Mouse (Mus musculus) Patski (cell line): ENCODE results near the gene Pphln1. TPM values are rescaled to one million over a fixed set of nuclear protein-coding genes. Genes with fewer than 3 reads are reported as not detected.

ENCODE experiments used
- ATAC-seq: fragments of 100-300 bp; one replicate; pipeline ENCODE4 v1.8.0; 2021
- CTCF ChIA-PET: fragments of 350-600 bp; sonication (Branson Sonifier 250); formaldehyde crosslinking; loops from one replicate; lab custom pipeline; 2022; ENCODE audit warnings: inconsistent platforms; lab: Charles Lee
- POLR2A ChIA-PET: fragments of 350-600 bp; sonication (Branson Sonifier 250); formaldehyde crosslinking; loops from one replicate; lab custom pipeline; 2022; ENCODE audit warnings: antibody characterized with exemption, inconsistent platforms; lab: Charles Lee
- DNase-seq: peaks from one replicate; pipeline ENCODE4 v3.0.0-alpha.2; 2011; ENCODE audit warnings: low read depth, low spot score
- H3K27me3 ChIP-seq: fragments of 371-371 bp; one replicate; pipeline ENCODE4 v1.5.1; 2021
- CTCF ChIP-seq: fragments of 100-300 bp; IDR thresholded peaks from one replicate; pipeline ENCODE4 v1.5.1; 2021
- in situ Hi-C: fragments of 300-500 bp; cut with MboI; formaldehyde crosslinking; loops from 3 replicates; pipeline ENCODE4 v1.11.1; 2018; ENCODE audit warnings: low pct_unique_long_range_greater_than_20kb, mixed read lengths
- polyA plus RNA-seq: library from polyadenylated mRNA; unstranded; gene quantifications from one replicate; pipeline ENCODE4 v1.2.3, GENCODE M21; 2021

The Pphln1 gene
- polyA plus RNA-seq, 1 experiment from 2014 or later: 36.9 TPM

DNA sequence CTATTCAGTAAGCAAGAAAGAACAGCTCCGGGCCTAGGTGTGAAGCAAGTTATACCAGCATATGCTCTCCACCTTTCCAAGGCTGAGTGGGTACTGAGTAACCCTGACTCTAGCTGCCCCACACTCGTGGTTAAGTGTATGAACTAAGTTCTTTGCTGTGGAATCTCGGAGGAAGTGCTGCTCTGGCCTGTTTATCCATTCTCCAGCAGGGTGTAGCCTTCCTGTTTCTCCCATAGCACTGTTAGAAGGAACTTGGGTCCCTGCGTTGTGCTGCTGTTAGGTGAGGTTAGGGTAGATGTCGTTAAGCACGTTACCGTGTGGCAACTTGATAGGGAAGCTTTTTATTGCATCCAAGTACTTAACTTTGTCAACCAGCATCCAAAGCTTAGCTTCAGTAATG is 96.5 kb downstream of the Pphln1 start:
- H3K27me3 ChIP-seq: no peaks in the 10 kb centered on the region
- ATAC-seq (no peak), DNase-seq (no peak)
- ChIA-PET CTCF (interaction anchor here (0.8 to 1.3 kb wide), 2 partner anchors 8 to 81 kb away, joined by 3 to 4 read pairs; no protein-coding TSS in a partner anchor), POLR2A (no interaction called here)
- no peak for TF ChIP-seq CTCF
- in situ Hi-C loops: no loop called here

DNA sequence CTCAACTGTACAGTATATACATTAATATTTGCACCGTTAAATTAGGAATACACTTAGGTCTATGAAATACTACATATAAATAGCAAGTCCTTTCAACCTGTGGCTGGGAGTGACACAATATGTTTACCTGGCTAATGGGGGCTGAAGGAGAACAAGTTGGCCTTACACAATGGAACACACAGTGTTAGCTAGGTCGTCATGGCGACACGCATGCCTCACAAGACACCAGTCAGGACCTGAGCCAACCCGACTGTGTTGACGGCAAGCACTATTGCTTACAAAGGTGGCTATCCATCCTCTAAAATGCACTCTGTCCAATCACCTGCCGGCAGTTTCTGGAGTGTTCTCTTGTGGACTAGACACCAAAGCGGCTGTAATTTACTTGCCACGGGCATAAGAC is 101.7 kb downstream of the Pphln1 start:
- no peak for TF ChIP-seq CTCF
- DNase-seq (no peak), ATAC-seq (no peak)
- in situ Hi-C loops: no loop called here
- ChIA-PET POLR2A (no interaction called here), CTCF (interaction anchor here (1.0 kb wide), 1 partner anchor 8 kb away, joined by 3 read pairs; no protein-coding TSS in a partner anchor)
- H3K27me3 ChIP-seq: no peaks in the 10 kb centered on the region

DNA sequence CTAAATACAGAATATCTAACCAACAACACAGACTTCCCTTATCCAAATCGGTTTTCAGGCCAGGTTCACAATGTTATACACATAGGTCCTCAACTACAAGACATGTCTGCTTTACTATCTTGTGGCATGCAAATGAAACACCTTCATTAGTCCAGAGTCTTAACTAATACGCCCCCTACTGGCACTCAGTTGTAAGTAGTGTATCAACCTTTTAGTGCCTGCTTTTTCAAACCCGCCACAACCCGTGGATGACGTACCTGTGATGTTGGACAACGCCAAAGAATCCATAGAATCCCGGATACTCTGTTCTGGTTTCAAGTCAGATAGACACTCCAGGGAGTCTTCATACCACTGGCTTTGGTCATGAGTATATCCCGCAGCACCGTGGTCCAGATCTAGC is 104.6 kb downstream of the Pphln1 start:
- no peak for TF ChIP-seq CTCF
- POLR2A ChIA-PET: no interaction called here

DNA sequence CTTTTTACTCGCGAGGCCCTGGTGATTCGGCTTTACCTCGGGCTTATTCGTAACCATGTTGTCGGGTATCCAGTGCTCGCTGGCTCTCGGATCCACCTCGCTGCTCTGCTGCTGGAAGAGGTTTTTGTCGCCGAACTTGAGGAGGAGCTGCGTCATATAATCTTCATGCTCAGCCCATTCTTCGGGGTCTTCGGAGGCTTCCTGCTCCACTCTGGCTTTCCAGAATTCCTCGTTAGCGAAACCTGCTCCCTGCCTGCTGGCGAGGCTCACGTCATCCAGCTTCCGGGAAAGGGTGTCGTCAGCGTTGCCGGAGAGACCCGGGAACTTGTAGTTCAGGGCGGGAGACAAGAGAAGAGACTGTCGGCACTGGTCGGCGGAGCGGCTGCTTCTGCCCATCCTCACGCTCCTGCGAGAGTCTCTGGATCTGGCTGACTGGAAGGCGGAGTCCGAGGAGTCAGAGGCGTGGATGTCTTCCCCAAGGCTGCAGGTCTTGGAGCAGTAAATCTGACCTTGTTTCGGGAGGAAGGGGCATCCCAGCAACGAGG is 105.1 kb downstream of the Pphln1 start:
- ChIA-PET CTCF (no interaction called here), POLR2A (no interaction called here)
- no peak for DNase-seq
- ATAC-seq: no peak
- in situ Hi-C loops: no loop called here
- no peak for TF ChIP-seq CTCF
- no peaks in the 10 kb centered on the region for H3K27me3 ChIP-seq

More for the DNA sequence above, 104.6 kb downstream of the Pphln1 start:
- no peak for DNase-seq
- no peaks in the 10 kb centered on the region for H3K27me3 ChIP-seq
- CTCF ChIA-PET: interaction anchor here (0.7 kb wide), 1 partner anchor 10 kb away, joined by 3 read pairs; no protein-coding TSS in a partner anchor
- ATAC-seq: no peak
- in situ Hi-C loops: no loop called here

DNA sequence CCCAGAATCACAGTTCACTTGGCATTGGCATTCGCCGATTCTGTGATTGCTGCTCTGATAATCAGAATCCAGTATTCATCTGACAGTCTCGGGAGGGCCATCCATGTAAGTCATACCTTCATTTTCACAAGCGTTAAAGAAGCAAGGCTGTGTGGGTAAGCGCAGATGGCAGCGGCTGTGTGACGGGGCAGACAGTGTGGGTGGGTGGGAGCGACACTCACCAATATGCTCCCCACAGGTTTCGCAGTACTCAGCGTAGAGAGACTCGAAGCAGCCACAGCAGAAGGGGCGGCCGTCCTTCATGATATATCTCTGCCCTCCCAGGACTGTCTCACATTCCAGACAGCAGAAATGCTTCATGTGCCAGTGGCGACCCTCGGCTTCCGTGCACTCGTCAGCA is 106.7 kb downstream of the Pphln1 start:
- DNase-seq (no peak), ATAC-seq (no peak)
- ChIA-PET POLR2A (no interaction called here), CTCF (no interaction called here)
- H3K27me3 ChIP-seq: no peaks in the 10 kb centered on the region
- TF ChIP-seq CTCF: no peak
- in situ Hi-C loops: no loop called here

DNA sequence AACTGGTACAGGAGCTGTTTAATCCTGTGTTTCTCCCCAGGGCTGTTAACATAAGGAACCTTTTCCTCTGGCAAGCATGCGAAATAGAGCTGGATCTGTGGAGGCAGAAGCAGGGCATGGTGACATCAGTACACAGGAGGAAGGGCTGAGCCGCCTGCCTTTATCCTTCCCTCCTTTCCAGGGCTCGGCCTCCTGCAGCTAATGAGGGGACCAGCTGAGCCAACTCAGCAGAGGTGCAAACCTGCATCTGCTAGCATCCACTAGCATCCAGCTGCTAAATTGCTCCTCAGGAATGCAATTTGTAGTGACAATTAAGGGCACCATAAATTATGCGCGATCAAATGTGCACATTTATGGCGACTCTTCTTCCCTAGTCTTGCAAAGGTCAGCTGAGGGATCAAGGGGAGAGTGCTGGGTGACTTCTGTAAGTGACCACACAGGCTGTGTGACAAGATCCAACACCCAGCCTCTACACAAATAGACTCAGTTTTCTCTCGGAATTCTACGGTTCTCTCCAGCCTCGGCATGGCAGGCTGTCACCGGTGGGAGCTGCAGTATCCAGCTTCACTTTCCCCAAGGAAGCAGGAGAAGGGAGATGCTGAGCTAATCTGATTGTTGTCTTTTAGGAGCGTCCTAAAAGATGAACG is 112.7 kb downstream of the Pphln1 start:
- TF ChIP-seq CTCF: no peak
- no peak for DNase-seq
- no peak for ATAC-seq
- ChIA-PET CTCF (interaction anchor here (1.1 kb wide), 1 partner anchor 50 kb away, joined by 3 read pairs; no protein-coding TSS in a partner anchor), POLR2A (interaction anchor here (0.6 to 1.0 kb wide), 2 partner anchors 31 to 140 kb away, joined by 3 read pairs; no protein-coding TSS in a partner anchor)
- in situ Hi-C loops: loop anchor here (10.0 kb wide), 2 partner anchors 204 to 704 kb away; no protein-coding TSS in a partner anchor
- no peaks in the 10 kb centered on the region for H3K27me3 ChIP-seq

DNA sequence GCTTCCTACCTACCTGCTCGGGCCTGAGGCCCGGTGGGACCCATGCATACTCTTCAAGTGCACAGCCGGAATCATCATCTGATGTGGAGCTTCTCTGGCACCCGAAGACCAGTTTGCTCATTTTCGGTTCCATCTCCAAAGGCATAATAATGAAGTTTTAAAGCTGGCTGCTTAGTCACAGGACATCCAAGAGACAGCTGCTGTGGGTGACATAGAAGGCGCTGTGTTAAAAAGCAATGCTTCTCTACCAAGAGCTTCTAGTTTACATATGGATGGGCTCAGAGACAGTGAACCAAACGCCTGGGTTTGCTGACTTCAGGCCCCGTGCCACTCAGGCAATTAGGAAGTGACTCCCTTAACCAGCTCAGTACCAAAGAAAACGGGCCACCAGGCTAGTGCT is 114.3 kb downstream of the Pphln1 start:
- no peak for DNase-seq
- H3K27me3 ChIP-seq: no peaks in the 10 kb centered on the region
- in situ Hi-C loops: loop anchor here (10.0 kb wide), 2 partner anchors 202 to 702 kb away; no protein-coding TSS in a partner anchor
- TF ChIP-seq CTCF: no peak
- no peak for ATAC-seq
- ChIA-PET CTCF (no interaction called here), POLR2A (no interaction called here)

DNA sequence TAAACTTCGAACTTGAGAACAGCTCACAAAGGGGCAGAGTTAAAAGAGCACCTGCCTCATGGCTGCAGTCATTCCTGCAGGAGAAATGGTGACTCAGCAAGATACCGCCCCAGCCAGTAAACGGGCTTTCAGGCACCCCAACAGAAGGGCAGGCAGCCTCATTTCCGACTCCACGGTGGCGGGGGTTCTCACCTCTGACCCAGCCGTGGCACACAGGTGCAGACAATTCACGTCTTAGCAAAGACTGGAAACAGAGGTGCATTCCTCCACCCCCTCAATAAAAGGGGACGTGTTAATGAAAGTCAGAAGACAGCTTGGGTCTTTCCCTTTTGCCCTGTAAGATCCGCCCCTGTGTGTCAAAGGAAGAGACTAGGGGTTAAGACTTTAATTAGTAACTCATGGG is 115.8 kb downstream of the Pphln1 start:
- TF ChIP-seq CTCF: no peak
- H3K27me3 ChIP-seq: no peaks in the 10 kb centered on the region
- in situ Hi-C loops: loop anchor here (10.0 kb wide), 2 partner anchors 201 to 701 kb away; no protein-coding TSS in a partner anchor
- peak; percentile 61 for ATAC-seq
- DNase-seq: no peak
- ChIA-PET POLR2A (no interaction called here), CTCF (no interaction called here)

DNA sequence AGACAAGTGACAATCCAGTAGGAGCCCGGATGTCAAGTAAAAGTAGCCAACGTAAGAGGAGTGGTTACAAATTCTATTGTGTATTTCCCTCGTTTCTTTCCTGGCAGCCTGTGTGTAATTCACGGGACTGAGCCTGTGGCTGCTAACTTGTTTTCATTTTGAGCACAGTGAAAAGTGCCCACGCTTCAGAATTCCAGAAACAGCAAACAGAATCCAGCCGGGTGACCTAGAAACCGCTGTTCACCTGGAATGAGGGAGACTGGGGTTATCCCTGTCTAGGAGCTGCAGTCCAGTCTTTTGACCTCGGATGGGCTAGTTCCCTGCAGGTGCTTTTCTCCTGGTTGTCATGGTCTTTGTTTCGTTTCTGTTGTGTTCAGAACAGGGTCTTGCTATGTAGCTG is 117.2 kb downstream of the Pphln1 start:
- no peak for TF ChIP-seq CTCF
- POLR2A ChIA-PET: no interaction called here
- ATAC-seq (no peak), DNase-seq (no peak)
- in situ Hi-C loops: loop anchor here (10.0 kb wide), 2 partner anchors 199 to 699 kb away; no protein-coding TSS in a partner anchor
- H3K27me3 ChIP-seq: no peaks in the 10 kb centered on the region
- CTCF ChIA-PET: no interaction called here

DNA sequence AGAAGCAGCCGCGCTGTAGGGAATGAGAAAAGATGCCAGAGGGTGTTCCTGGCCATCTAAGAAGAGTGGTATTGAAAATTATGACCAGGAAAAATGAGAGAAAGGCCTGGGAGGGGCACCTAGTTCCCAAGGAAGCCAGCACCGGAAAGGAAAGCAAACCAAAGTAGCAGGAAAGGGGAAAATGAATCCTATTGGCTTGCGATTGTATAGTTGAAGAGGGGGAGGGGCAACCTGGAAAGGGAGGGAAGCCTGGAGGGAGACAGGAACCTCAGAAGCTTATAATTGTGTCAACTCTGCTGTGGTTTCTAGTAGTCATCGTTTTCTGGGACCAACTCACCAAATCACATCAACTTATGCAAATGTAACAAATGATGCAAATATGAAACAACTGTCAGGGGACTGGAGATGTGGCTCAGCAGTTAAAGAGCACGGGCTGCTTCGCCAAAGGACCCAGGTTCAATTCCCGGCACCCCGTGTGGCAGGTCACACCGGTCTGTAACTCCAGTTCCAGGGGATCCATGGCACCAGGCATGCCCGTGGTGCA is 118.9 kb downstream of the Pphln1 start:
- no peak for ATAC-seq
- no peak for TF ChIP-seq CTCF
- DNase-seq: no peak
- POLR2A ChIA-PET: no interaction called here
- CTCF ChIA-PET: interaction anchor here (1.0 to 1.9 kb wide), 2 partner anchors 17 to 698 kb away, joined by 3 to 7 read pairs; no protein-coding TSS in a partner anchor
- in situ Hi-C loops: loop anchor here (10.0 kb wide), 2 partner anchors 198 to 698 kb away; no protein-coding TSS in a partner anchor
- H3K27me3 ChIP-seq: no peaks in the 10 kb centered on the region
